Mouse (Mus musculus): ENCODE measurements around the gene Rfx8. TPM values are rescaled to one million over a fixed set of nuclear protein-coding genes. Genes with fewer than 3 reads are reported as not detected.

The Rfx8 gene
- total and polyA plus RNA-seq, 3 experiments = not detected

- Histone ChIP-seq H3K4me1 (ENCODE audit: control insufficient read depth in 1 of 2, insufficient read depth in 2 of 2, low read length in 2 of 2) (no peaks in the 10 kb centered on the region), H3K9me3 (replicated peaks; ENCODE audit: insufficient read depth, low read length) (no peaks in the 10 kb centered on the region), H3K27ac (ENCODE audit: control insufficient read depth, low read depth, low read length) (no peak overlapping the region), H3K9ac (ENCODE audit: control insufficient read depth, low read depth, low read length, poor library complexity, severe bottlenecking) (no peak overlapping the region), H3K36me3 (ENCODE audit: control insufficient read depth in 1 of 2, insufficient read depth in 2 of 2, low read length in 2 of 2) (no peaks in the 10 kb centered on the region), H3K27me3 (ENCODE audit: control insufficient read depth in 1 of 2, insufficient read depth in 2 of 2, low read length in 2 of 2) (no peaks in the 10 kb centered on the region), H3K4me3 (ENCODE audit: control insufficient read depth in 1 of 2, insufficient read depth in 1 of 2, low read depth in 2 of 2, low read length in 2 of 2) (no peak overlapping the region), H3K79me2 (ENCODE audit: control insufficient read depth, insufficient read depth, low read length, poor library complexity) (no peaks in the 10 kb centered on the region)
- TF ChIP-seq UBTF (IDR thresholded peaks at IDR 0.05; ENCODE audit: borderline replicate concordance, insufficient read depth, low read depth, low read length) = no peak
- no peak for TF ChIP-seq ELF1 (IDR thresholded peaks at IDR 0.05; ENCODE audit: low read depth, low read length)
- TF ChIP-seq TAL1 (IDR thresholded peaks at IDR 0.05; ENCODE audit: low read length) = no peak
- no peak for DNase-seq (ENCODE audit: low read depth, low spot score)
Observed at GRCm38 (mm10) chr1:39731543-39731942, 10.7 kb upstream of the Rfx8 start.

GRCm38 (mm10) chr1:39730868-39731267, 10.1 kb upstream of the Rfx8 start:
- no peak for DNase-seq (ENCODE audit: low read depth, low spot score)
- Histone ChIP-seq H3K4me1 (ENCODE audit: control insufficient read depth in 1 of 2, insufficient read depth in 2 of 2, low read length in 2 of 2) (no peaks in the 10 kb centered on the region), H3K9ac (ENCODE audit: control insufficient read depth, low read depth, low read length, poor library complexity, severe bottlenecking) (no peak overlapping the region), H3K27ac (ENCODE audit: control insufficient read depth, low read depth, low read length) (no peak overlapping the region), H3K4me3 (ENCODE audit: control insufficient read depth in 1 of 2, insufficient read depth in 1 of 2, low read depth in 2 of 2, low read length in 2 of 2) (no peak overlapping the region), H3K27me3 (ENCODE audit: control insufficient read depth in 1 of 2, insufficient read depth in 2 of 2, low read length in 2 of 2) (no peaks in the 10 kb centered on the region), H3K79me2 (ENCODE audit: control insufficient read depth, insufficient read depth, low read length, poor library complexity) (no peaks in the 10 kb centered on the region), H3K36me3 (ENCODE audit: control insufficient read depth in 1 of 2, insufficient read depth in 2 of 2, low read length in 2 of 2) (no peaks in the 10 kb centered on the region), H3K9me3 (replicated peaks; ENCODE audit: insufficient read depth, low read length) (no peaks in the 10 kb centered on the region)
- TF ChIP-seq UBTF (IDR thresholded peaks at IDR 0.05; ENCODE audit: borderline replicate concordance, insufficient read depth, low read depth, low read length) (no peak), TCF12 (IDR thresholded peaks at IDR 0.05; ENCODE audit: low read depth, low read length) (no peak), MYB (IDR thresholded peaks at IDR 0.05; ENCODE audit: low read depth, low read length) (no peak), E2F4 (IDR thresholded peaks at IDR 0.05; ENCODE audit: borderline replicate concordance, low read depth, low read length) (no peak), RAD21 (IDR thresholded peaks at IDR 0.05; ENCODE audit: low read depth, low read length) (no peak), EP300 (IDR thresholded peaks at IDR 0.05; ENCODE audit: low read depth in 1 of 2, low read length in 2 of 2) (no peak), CTCF (IDR thresholded peaks at IDR 0.05 in 2 of 3, conservative IDR thresholded peaks at IDR 0.05 in 1 of 3; ENCODE audit: control insufficient read depth in 1 of 3, insufficient read depth in 1 of 3, low read depth in 2 of 3, low read length in 3 of 3, poor library complexity in 1 of 3, severe bottlenecking in 1 of 3) (no peak), MYC (IDR thresholded peaks at IDR 0.05; ENCODE audit: low read depth, low read length) (no peak), ZNF384 (IDR thresholded peaks at IDR 0.05; ENCODE audit: low read depth, low read length) (no peak), NRF1 (IDR thresholded peaks at IDR 0.05; ENCODE audit: insufficient read depth, low read depth, low read length, poor library complexity, severe bottlenecking) (no peak), POLR2AphosphoS2 (IDR thresholded peaks at IDR 0.05; ENCODE audit: low read length) (no peak), POLR2AphosphoS5 (IDR thresholded peaks at IDR 0.05; ENCODE audit: borderline replicate concordance, low read depth, low read length) (no peak), KAT2A (conservative IDR thresholded peaks at IDR 0.05; ENCODE audit: low read depth, low read length) (no peak), USF2 (IDR thresholded peaks at IDR 0.05; ENCODE audit: borderline replicate concordance in 1 of 2, insufficient read depth in 1 of 2, low read depth in 1 of 2, low read length in 2 of 2) (no peak), MAFK (IDR thresholded peaks at IDR 0.05; ENCODE audit: borderline replicate concordance, low read depth, low read length) (no peak)
